Mouse (Mus musculus): ENCODE measurements around the gene Vsig8. TPM values are rescaled to one million over a fixed set of nuclear protein-coding genes. Genes with fewer than 3 reads are reported as not detected.
A peak's percentile ranks its signal among the peaks of the same experiment; 100 is the strongest.

Gene Vsig8
- polyA plus RNA-seq, 1 experiment from 2014 or later = not detected

DNA sequence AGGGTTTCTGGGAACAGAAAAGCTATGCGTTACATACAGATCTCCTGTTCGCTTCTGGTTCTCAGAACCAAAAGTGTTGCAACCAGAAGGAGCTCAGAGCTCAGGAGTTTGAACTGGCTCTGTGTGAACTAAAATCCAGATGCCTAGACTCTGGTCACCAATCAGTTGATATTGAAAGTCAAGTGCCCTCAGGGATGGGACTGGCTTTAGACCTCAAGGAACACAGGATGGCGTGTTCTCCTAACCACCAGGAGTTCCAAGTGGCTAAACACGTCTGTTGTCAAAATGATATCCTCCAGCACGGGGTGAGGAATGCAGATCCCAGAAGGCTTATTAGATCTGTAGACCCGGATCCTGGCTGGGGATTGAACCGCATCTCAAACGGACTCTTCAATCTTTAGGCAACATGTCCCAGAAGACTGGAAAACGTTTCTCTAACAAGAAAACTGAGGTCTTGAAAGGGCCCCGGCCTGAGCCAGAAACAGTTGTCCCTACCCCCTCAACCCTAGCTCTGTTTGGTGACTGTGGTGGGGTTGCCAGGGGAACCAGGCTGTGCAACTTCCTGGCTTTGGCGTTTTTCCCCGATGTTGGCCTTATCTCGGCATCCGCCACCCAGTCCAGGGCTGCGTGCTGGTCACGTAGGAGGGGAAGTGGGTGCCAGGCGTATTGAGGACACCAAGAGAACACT, 42.1 kb upstream of the Vsig8 start:
- Histone ChIP-seq H3K27ac (replicated peaks; ENCODE audit: low read depth, low read length) (no peak overlapping the region), H3K4me1 (ENCODE audit: control insufficient read depth, insufficient read depth, low read length) (0 out of 2 replicates have a peak, but pooled peaks cover 2% of the 10 kb centered on the region), H3K9ac (ENCODE audit: low read length) (no peak overlapping the region), H3K9me3 (ENCODE audit: control insufficient read depth, low read length) (no peaks in the 10 kb centered on the region), H3K27me3 (ENCODE audit: control insufficient read depth, insufficient read depth, low read length) (no peaks in the 10 kb centered on the region), H3K4me3 (ENCODE audit: low read depth, low read length) (no peak overlapping the region), H3K36me3 (ENCODE audit: control insufficient read depth, insufficient read depth, low read length) (no peaks in the 10 kb centered on the region), H3K4me2 (ENCODE audit: low read depth, severe bottlenecking) (no peak overlapping the region; the same call in 1 of the 2 replicates)
- ATAC-seq (ENCODE audit: insufficient number of reproducible peaks, low FRiP score, low TSS enrichment, low read depth) (no peak), DNase-seq (ENCODE audit: low spot score) (no peak)
- 81% methylated on average over 17 of the region's 17 CpGs for WGBS

DNA sequence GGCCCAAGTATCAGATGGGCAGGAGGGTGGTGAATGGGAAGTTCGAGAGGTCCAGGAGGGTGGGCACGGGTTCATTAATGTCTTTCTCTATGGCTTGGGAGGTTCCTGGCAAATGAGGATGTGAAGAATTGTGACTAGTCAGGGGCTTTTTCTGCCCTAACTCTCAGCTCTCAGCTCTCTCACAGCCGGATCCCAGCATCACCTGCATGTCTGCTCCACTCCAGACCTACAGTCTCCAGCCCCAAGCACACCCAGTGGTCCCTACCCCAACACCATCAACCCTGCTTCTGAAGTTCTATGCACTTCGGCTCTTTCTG, 41.6 kb upstream of the Vsig8 start:
- H3K27ac ChIP-seq (replicated peaks; ENCODE audit: low read depth, low read length) = no peak overlapping the region
- H3K9me3 ChIP-seq (ENCODE audit: control insufficient read depth, low read length) = no peaks in the 10 kb centered on the region
- no peaks in the 10 kb centered on the region for H3K27me3 ChIP-seq (ENCODE audit: control insufficient read depth, insufficient read depth, low read length)
- ATAC-seq (ENCODE audit: insufficient number of reproducible peaks, low FRiP score, low TSS enrichment, low read depth) = no peak
- no peak overlapping the region for H3K9ac ChIP-seq (ENCODE audit: low read length)
- H3K36me3 ChIP-seq (ENCODE audit: control insufficient read depth, insufficient read depth, low read length) = no peaks in the 10 kb centered on the region
- H3K4me1 ChIP-seq (ENCODE audit: control insufficient read depth, insufficient read depth, low read length) = 0 out of 2 replicates have a peak, but pooled peaks cover 2% of the 10 kb centered on the region
- no peak overlapping the region for H3K4me2 ChIP-seq (ENCODE audit: low read depth, severe bottlenecking)
- no peak overlapping the region for H3K4me3 ChIP-seq (ENCODE audit: low read depth, low read length)
- DNase-seq (ENCODE audit: low spot score) = no peak
- WGBS = 76% methylated on average over 4 of the region's 4 CpGs

DNA sequence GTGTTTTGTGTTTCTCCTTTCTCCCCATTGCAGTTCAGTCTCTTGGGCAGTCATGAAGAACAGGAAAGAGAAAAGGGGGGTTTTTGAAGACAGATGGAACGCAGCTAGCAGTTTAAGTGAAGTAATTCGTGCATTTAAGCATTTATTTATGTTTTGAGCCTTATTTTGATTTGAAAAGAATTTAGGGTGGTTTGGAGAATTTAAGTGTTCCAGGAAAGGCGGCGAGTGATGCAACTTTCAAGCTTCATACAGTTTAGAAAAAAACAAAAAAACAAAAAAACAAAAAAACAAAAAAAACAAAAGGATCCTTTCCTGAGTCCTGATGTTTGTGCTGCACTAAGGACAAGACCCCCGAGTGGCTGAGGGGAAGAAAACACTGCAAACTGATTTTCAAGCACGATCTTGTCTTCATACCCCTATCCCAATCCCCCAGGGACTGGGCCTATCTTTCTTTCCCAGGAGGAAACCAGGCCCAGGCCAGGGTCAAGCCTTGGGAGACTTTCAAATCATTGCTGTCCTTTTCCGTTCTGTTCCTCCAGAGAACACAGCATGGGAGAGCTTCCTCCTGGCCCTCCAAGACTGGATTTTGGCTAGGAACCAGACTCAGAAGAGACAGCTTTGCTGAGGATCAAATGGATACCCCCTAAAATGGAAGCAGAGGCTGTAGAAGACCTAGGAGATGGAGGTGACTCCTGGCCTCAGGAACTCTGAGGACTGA, 41.0 kb upstream of the Vsig8 start:
- H3K4me2 ChIP-seq (ENCODE audit: low read depth, severe bottlenecking) = no peak overlapping the region
- H3K4me3 ChIP-seq (ENCODE audit: low read depth, low read length) = no peak overlapping the region
- no peak overlapping the region for H3K9ac ChIP-seq (ENCODE audit: low read length)
- no peaks in the 10 kb centered on the region for H3K9me3 ChIP-seq (ENCODE audit: control insufficient read depth, low read length)
- H3K27ac ChIP-seq (replicated peaks; ENCODE audit: low read depth, low read length) = no peak overlapping the region
- DNase-seq (ENCODE audit: low spot score) (no peak), ATAC-seq (ENCODE audit: insufficient number of reproducible peaks, low FRiP score, low TSS enrichment, low read depth) (no peak)
- 85% methylated on average over 7 of the region's 7 CpGs for WGBS
- H3K27me3 ChIP-seq (ENCODE audit: control insufficient read depth, insufficient read depth, low read length) = no peaks in the 10 kb centered on the region
- H3K4me1 ChIP-seq (ENCODE audit: control insufficient read depth, insufficient read depth, low read length) = 0 out of 2 replicates have a peak, but pooled peaks cover 2% of the 10 kb centered on the region
- no peaks in the 10 kb centered on the region for H3K36me3 ChIP-seq (ENCODE audit: control insufficient read depth, insufficient read depth, low read length)

DNA sequence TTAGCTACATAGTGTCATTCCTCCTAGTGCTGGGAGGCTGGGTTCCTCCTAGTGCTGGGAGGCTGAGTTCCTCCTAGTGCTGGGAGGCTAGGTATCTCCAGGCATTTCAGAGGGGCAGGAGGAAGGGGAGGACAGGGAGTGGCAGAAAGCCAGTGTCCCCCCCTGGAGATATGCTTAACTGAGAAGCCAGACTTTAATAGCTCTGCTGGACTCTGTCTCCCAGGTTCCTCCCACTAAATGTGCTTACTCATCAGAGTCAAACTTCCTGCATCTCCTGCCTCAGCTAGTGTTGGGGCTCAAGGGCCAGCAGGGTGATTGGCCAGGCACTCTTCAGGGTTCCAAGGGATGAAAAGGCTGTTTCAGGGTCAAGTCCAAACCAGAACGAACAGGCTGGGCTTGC, 40.3 kb upstream of the Vsig8 start:
- WGBS = 77% methylated on average over 1 of the region's 1 CpGs
- H3K27ac ChIP-seq (replicated peaks; ENCODE audit: low read depth, low read length) = no peak overlapping the region

DNA sequence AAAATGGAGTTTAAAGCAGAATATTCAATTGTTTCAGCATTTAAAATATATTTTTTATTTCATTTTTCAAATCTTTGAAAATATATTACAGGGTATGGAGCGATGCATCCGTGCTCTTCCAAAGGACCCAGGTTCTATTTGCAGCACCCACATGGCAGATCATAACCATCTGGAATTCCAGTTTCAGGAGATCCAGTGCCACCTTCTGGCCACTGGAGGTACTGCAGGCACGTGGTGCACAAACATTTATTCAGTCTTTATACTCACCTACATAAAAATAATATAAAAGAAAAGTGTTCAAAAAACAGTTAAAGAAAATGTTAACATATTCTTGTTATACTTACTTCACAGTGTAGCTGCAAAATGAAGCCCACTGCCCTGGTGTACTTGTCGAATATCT, 37.7 kb upstream of the Vsig8 start:
- no peak overlapping the region for H3K4me3 ChIP-seq (ENCODE audit: low read depth, low read length)
- H3K36me3 ChIP-seq (ENCODE audit: control insufficient read depth, insufficient read depth, low read length) = no peaks in the 10 kb centered on the region
- DNase-seq (ENCODE audit: low spot score) (no peak), ATAC-seq (ENCODE audit: insufficient number of reproducible peaks, low FRiP score, low TSS enrichment, low read depth) (no peak)
- H3K27me3 ChIP-seq (ENCODE audit: control insufficient read depth, insufficient read depth, low read length) = no peaks in the 10 kb centered on the region
- no peak overlapping the region for H3K4me2 ChIP-seq (ENCODE audit: low read depth, severe bottlenecking)
- H3K9ac ChIP-seq (ENCODE audit: low read length) = no peak overlapping the region
- H3K27ac ChIP-seq (replicated peaks; ENCODE audit: low read depth, low read length) = no peak overlapping the region
- no peaks in the 10 kb centered on the region for H3K9me3 ChIP-seq (ENCODE audit: control insufficient read depth, low read length)
- WGBS = 81% methylated on average over 4 of the region's 4 CpGs
- H3K4me1 ChIP-seq (ENCODE audit: control insufficient read depth, insufficient read depth, low read length) = 0 out of 2 replicates have a peak, but pooled peaks cover 2% of the 10 kb centered on the region

More for the DNA sequence above, 40.3 kb upstream of the Vsig8 start:
- Histone ChIP-seq H3K4me2 (ENCODE audit: low read depth, severe bottlenecking) (no peak overlapping the region), H3K9me3 (ENCODE audit: control insufficient read depth, low read length) (no peaks in the 10 kb centered on the region), H3K27me3 (ENCODE audit: control insufficient read depth, insufficient read depth, low read length) (no peaks in the 10 kb centered on the region), H3K9ac (ENCODE audit: low read length) (no peak overlapping the region), H3K36me3 (ENCODE audit: control insufficient read depth, insufficient read depth, low read length) (no peaks in the 10 kb centered on the region), H3K4me3 (ENCODE audit: low read depth, low read length) (no peak overlapping the region), H3K4me1 (ENCODE audit: control insufficient read depth, insufficient read depth, low read length) (0 out of 2 replicates have a peak, but pooled peaks cover 3% of the 10 kb centered on the region)
- DNase-seq (ENCODE audit: low spot score) (no peak), ATAC-seq (ENCODE audit: insufficient number of reproducible peaks, low FRiP score, low TSS enrichment, low read depth) (no peak)

DNA sequence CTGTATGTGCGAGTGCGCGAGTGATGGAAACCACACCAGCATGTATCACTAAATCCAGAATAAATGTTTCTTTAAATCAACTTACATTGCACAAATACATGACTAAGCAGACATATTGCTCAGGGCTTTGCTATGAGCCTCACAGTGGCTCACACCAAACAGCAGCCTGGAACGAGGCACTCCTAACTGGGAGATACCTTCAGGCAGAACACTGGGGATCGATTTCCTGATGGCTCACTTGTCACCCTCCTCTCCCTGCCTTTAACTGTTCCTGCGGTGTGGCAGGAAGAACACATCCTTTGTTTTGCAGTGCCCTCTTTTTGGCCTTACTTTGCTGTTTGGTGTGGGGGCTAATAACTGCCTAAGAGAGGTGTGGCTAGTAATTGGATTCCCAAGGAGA, 36.1 kb upstream of the Vsig8 start:
- no peaks in the 10 kb centered on the region for H3K36me3 ChIP-seq (ENCODE audit: control insufficient read depth, insufficient read depth, low read length)
- WGBS = 63% methylated on average over 6 of the region's 6 CpGs
- no peak overlapping the region for H3K27ac ChIP-seq (replicated peaks; ENCODE audit: low read depth, low read length)

DNA sequence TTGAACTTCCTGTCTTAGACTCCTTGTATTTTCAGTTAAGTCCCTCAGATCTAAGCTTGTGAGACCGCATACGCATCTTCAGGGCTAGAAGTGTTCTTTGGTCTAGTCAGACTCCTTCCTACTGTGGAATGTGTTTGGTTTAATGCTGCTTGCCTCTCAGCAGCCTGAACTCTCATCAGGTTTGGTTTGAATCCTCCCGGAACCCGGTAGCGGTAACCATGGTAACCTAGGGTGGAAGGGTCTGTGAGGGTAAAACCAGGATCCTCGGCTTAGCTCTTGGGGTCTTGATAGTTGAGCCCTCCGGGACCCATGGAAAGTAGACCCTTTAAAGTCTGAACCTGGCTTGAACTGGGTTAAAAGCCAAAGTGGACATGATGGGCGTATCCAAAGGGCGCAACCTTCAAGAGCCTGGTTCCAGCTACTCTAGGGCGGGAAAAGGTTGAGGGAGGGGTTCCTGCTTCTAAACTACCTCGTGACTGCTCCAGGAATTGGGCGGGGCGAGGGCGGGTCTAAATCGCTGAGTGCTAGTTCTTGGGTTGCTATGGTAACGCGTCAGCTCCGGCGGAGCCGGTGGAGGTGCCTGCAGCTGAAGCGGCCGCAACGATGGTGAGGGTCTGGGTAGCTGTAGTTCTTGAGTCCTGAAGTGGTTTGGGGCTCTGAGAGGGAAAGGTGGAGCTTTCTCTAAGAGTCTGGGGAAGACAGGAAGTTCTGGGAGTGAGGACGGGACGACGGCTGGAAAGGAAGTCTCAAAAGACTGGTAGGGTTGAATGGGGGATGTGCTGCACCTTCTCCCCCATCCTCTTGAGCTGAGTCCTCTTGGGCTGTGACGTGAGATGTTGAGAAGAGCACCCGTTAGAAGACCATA, 34.9 kb upstream of the Vsig8 start, which contains the start of gene Cfap45:
Gene Cfap45 (plus strand): TSS at position 226 of the 865 bp plus-strand sequence.
- H3K36me3 ChIP-seq (ENCODE audit: control insufficient read depth, insufficient read depth, low read length) = no peaks in the 10 kb centered on the region
- peak within 1 kb of the TSS; percentile 56 for H3K4me2 ChIP-seq (ENCODE audit: low read depth, severe bottlenecking)
- H3K4me3 ChIP-seq (ENCODE audit: low read depth, low read length) = peak within 1 kb of the TSS; percentile 23; the same call in 1 of the 2 replicates
- peak within 1 kb of the TSS; percentile 27; the same call in 1 of the 2 replicates for H3K9ac ChIP-seq (ENCODE audit: low read length)
- WGBS = 3% methylated on average over 28 of the region's 28 CpGs
- H3K27me3 ChIP-seq (ENCODE audit: control insufficient read depth, insufficient read depth, low read length) = no peaks in the 10 kb centered on the region
- ATAC-seq (ENCODE audit: insufficient number of reproducible peaks, low FRiP score, low TSS enrichment, low read depth) = peak; percentile 90
- no peak within 1 kb of the TSS for H3K27ac ChIP-seq (replicated peaks; ENCODE audit: low read depth, low read length)
- H3K4me1 ChIP-seq (ENCODE audit: control insufficient read depth, insufficient read depth, low read length) = 0 out of 2 replicates have a peak, but pooled peaks cover 2% of the 10 kb centered on the region
- DNase-seq (ENCODE audit: low spot score) = peak; percentile 94
- H3K9me3 ChIP-seq (ENCODE audit: control insufficient read depth, low read length) = no peaks in the 10 kb centered on the region

More for the DNA sequence above, 36.1 kb upstream of the Vsig8 start:
- ATAC-seq (ENCODE audit: insufficient number of reproducible peaks, low FRiP score, low TSS enrichment, low read depth) = no peak
- Histone ChIP-seq H3K27me3 (ENCODE audit: control insufficient read depth, insufficient read depth, low read length) (no peaks in the 10 kb centered on the region), H3K4me1 (ENCODE audit: control insufficient read depth, insufficient read depth, low read length) (0 out of 2 replicates have a peak, but pooled peaks cover 2% of the 10 kb centered on the region), H3K4me3 (ENCODE audit: low read depth, low read length) (no peak overlapping the region), H3K4me2 (ENCODE audit: low read depth, severe bottlenecking) (no peak overlapping the region), H3K9me3 (ENCODE audit: control insufficient read depth, low read length) (no peaks in the 10 kb centered on the region), H3K9ac (ENCODE audit: low read length) (no peak overlapping the region)
- DNase-seq (ENCODE audit: low spot score) = no peak

DNA sequence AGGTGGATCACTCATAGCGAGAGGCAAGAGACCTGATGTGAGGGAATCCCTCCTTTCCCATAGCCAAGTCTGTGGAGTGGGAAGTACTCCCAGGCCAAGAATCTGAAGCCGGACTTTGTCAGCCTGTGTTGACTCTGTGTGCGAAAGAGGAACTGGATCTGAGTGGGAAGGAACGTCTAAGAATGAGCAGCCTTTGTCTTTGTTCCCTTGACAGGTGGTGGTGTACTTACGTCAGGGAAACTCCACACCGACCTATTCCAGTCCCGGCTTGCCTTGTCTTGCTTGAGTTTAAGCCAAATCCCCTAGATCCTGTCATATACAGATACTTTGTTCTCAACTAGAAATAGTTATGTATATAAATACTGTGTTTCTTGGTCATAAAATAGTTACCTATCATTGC, 33.2 kb upstream of the Vsig8 start:
- ATAC-seq (ENCODE audit: insufficient number of reproducible peaks, low FRiP score, low TSS enrichment, low read depth) = no peak
- DNase-seq (ENCODE audit: low spot score) = no peak
- 0 out of 2 replicates have a peak, but pooled peaks cover 2% of the 10 kb centered on the region for H3K4me1 ChIP-seq (ENCODE audit: control insufficient read depth, insufficient read depth, low read length)
- H3K9me3 ChIP-seq (ENCODE audit: control insufficient read depth, low read length) = no peaks in the 10 kb centered on the region
- WGBS = 70% methylated on average over 7 of the region's 7 CpGs
- H3K4me2 ChIP-seq (ENCODE audit: low read depth, severe bottlenecking) = no peak overlapping the region
- no peaks in the 10 kb centered on the region for H3K27me3 ChIP-seq (ENCODE audit: control insufficient read depth, insufficient read depth, low read length)
- no peak overlapping the region for H3K9ac ChIP-seq (ENCODE audit: low read length)
- H3K36me3 ChIP-seq (ENCODE audit: control insufficient read depth, insufficient read depth, low read length) = no peaks in the 10 kb centered on the region
- H3K4me3 ChIP-seq (ENCODE audit: low read depth, low read length) = no peak overlapping the region
- H3K27ac ChIP-seq (replicated peaks; ENCODE audit: low read depth, low read length) = no peak overlapping the region

All from limb, embryonic 11.5 days (tissue).